Mouse (Mus musculus): Measurements from ENCODE around the gene B3galt4. TPM values are rescaled to one million over a fixed set of nuclear protein-coding genes. Genes with fewer than 3 reads are reported as not detected.

The B3galt4 gene
- total and polyA plus RNA-seq, 3 experiments = 2.2 to 2.9 TPM; not detected in 1

DNA sequence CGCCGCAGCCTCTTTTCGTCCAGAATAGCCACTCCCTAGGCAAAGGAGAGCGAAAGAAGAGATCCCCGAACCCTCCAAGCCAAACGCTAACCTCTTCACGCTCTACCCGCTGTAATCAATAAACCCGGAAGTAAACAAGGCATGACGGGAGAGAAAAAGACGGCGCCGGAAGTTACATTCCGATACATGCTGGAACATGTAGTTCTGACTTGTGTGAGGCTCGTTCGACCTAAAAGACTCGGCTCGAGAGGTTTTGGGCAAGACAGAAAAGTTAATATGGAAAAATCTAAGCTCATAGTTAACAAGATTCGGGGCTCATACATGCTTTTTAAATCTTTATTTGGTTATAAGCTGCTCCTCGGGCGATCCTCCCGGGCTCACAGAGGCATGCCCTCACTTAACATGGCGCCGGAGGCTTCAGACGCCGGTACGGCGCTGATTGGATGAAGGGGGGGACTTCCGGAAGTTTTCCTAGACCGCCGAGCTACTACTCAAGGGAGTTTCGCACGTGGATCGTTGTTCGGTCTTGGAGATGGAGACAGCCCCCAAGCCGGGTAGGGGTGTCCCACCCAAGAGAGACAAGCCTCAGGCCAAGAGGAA is 11.0 kb downstream of the B3galt4 start, which contains the start of the genes Pfdn6 and Wdr46 (continued):
- TF ChIP-seq CHD1 (IDR thresholded peaks at IDR 0.05; ENCODE audit: low read depth, low read length) (no peak), GATA1 (IDR thresholded peaks at IDR 0.05; ENCODE audit: low read depth, low read length) (0 out of 2 replicates have a peak, but pooled peaks have one; percentile 29), MAZ (IDR thresholded peaks at IDR 0.05; ENCODE audit: low read depth, low read length) (peak; percentile 83; the same call in 1 of the 2 replicates)

DNA sequence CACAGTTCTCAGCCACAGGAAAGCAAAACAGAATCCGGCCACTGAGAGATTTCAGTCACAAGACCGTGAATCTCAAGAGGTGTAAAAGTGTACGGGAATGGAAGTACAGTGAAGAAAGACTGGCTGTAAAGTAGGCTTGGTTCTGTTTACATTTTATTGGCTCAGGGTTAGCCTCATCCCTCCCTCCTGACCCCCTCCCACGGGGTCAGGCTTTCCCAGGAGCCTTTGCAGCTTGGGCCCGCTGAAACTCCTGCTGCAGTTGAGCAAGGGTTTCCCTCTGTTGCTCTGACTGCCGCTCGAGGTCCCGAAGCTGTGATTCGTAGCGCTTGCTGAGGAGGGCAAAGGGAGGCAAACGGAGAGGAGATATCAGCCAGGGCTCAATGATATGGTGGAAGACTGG is 12.5 kb downstream of the B3galt4 start:
- DNase-seq (ENCODE audit: low read depth, low spot score) = no peak
- Histone ChIP-seq H3K27me3 (ENCODE audit: control insufficient read depth in 1 of 2, insufficient read depth in 2 of 2, low read length in 2 of 2) (no peaks in the 10 kb centered on the region), H3K4me3 (ENCODE audit: control insufficient read depth in 1 of 2, insufficient read depth in 1 of 2, low read depth in 2 of 2, low read length in 2 of 2) (no peak overlapping the region), H3K9ac (ENCODE audit: control insufficient read depth, low read depth, low read length, poor library complexity, severe bottlenecking) (no peak overlapping the region), H3K4me1 (ENCODE audit: control insufficient read depth in 1 of 2, insufficient read depth in 2 of 2, low read length in 2 of 2) (peaks cover 0 to 3% of the 10 kb centered on the region in 2 experiments; a peak in 2 of 4 replicates), H3K36me3 (ENCODE audit: control insufficient read depth in 1 of 2, insufficient read depth in 2 of 2, low read length in 2 of 2) (no peaks in the 10 kb centered on the region; a peak in 1 of 4 replicates), H3K9me3 (replicated peaks; ENCODE audit: insufficient read depth, low read length) (no peaks in the 10 kb centered on the region), H3K79me2 (ENCODE audit: control insufficient read depth, insufficient read depth, low read length, poor library complexity) (peaks cover 27% of the 10 kb centered on the region), H3K27ac (ENCODE audit: control insufficient read depth, low read depth, low read length) (no peak overlapping the region)
- TF ChIP-seq MAFK (IDR thresholded peaks at IDR 0.05; ENCODE audit: borderline replicate concordance, low read depth, low read length) = no peak
- TF ChIP-seq POLR2A (IDR thresholded peaks at IDR 0.05; ENCODE audit: control insufficient read depth in 1 of 2, insufficient read depth in 1 of 2, low read depth in 1 of 2, low read length in 2 of 2, poor library complexity in 1 of 2) = peak in 1 of 2 experiments; percentile 35; a peak in 1 of 4 replicates

DNA sequence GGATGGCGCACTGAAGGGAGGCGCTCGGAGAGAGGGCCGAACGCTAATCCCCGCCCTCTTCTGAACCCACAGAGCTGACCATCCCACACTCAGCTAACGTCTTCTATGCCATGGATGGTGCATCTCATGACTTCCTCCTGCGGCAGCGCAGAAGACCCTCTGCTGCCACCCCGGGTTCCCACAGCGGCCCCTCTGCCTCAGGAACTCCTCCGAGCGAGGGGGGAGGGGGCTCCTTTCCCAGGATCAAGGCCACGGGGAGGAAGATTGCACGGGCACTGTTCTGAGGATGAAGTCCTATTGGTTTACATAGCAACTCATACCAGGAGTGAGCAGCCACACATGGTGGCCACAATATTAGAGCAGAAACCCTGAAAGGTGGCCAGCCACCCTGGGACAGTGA is 14.3 kb downstream of the B3galt4 start:
- no peaks in the 10 kb centered on the region for H3K36me3 ChIP-seq (ENCODE audit: control insufficient read depth in 1 of 2, insufficient read depth in 2 of 2, low read length in 2 of 2)

DNA sequence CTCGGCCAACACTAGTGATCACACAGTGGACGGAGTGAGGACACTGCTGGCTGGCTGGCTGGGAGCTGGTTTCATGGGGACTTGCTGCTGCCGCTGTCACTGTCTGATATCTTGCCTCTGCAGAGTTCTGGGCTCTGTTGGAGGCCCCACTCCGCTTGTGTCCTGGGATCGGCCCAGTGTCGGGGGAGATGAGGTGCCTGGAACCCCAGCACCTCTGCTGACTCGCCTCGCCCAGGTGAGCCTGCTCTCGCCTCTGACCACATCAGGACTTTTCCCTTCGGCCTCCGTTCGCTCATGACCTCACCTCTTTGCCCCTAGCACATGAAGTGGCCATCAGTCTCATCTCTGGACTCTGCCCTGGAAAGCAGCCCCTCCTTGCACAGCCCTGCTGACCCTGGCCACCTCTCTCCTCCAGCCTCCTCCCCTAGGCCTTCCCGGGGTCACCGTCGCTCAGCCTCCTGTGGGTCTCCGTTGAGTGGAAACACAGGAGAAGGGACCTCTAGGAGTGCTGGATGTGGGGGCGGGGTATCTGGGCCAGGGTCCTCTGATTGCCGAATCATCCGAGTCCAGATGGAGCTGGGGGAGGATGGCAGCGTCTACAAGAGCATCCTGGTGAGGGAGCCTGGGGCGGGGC is 15.7 kb downstream of the B3galt4 start:
- H3K36me3 ChIP-seq (ENCODE audit: control insufficient read depth in 1 of 2, insufficient read depth in 2 of 2, low read length in 2 of 2) = peaks cover 0 to 3% of the 10 kb centered on the region in 2 experiments; a peak in 2 of 4 replicates
- no peak overlapping the region for H3K27ac ChIP-seq (ENCODE audit: control insufficient read depth, low read depth, low read length)
- no peak for TF ChIP-seq CHD1 (IDR thresholded peaks at IDR 0.05; ENCODE audit: low read depth, low read length)
- no peak for TF ChIP-seq ZMIZ1 (IDR thresholded peaks at IDR 0.05; ENCODE audit: low read depth, low read length)
- no peak for TF ChIP-seq KAT2A (conservative IDR thresholded peaks at IDR 0.05; ENCODE audit: low read depth, low read length)
- no peak for TF ChIP-seq EP300 (IDR thresholded peaks at IDR 0.05; ENCODE audit: low read depth in 1 of 2, low read length in 2 of 2)
- TF ChIP-seq SMC3 (IDR thresholded peaks at IDR 0.05; ENCODE audit: low read depth, low read length) = no peak
- no peak for TF ChIP-seq ZKSCAN1 (IDR thresholded peaks at IDR 0.05; ENCODE audit: low read depth, low read length)
- TF ChIP-seq USF1 (IDR thresholded peaks at IDR 0.05; ENCODE audit: low read depth, low read length) = no peak
- TF ChIP-seq BHLHE40 (IDR thresholded peaks at IDR 0.05; ENCODE audit: borderline replicate concordance, low read depth, low read length) = no peak
- no peak for TF ChIP-seq NRF1 (IDR thresholded peaks at IDR 0.05; ENCODE audit: insufficient read depth, low read depth, low read length, poor library complexity, severe bottlenecking)
- no peak for TF ChIP-seq ZNF384 (IDR thresholded peaks at IDR 0.05; ENCODE audit: low read depth, low read length)
- TF ChIP-seq JUND (IDR thresholded peaks at IDR 0.05; ENCODE audit: low read depth, low read length) = no peak
- TF ChIP-seq POLR2AphosphoS5 (IDR thresholded peaks at IDR 0.05; ENCODE audit: borderline replicate concordance, low read depth, low read length) = no peak
- TF ChIP-seq POLR2A (IDR thresholded peaks at IDR 0.05; ENCODE audit: control insufficient read depth in 1 of 2, insufficient read depth in 1 of 2, low read depth in 1 of 2, low read length in 2 of 2, poor library complexity in 1 of 2) = no peak

More for the DNA sequence above, 14.3 kb downstream of the B3galt4 start:
- no peaks in the 10 kb centered on the region for H3K9me3 ChIP-seq (replicated peaks; ENCODE audit: insufficient read depth, low read length)
- H3K9ac ChIP-seq (ENCODE audit: control insufficient read depth, low read depth, low read length, poor library complexity, severe bottlenecking) = no peak overlapping the region
- peaks cover 0 to 2% of the 10 kb centered on the region in 2 experiments; a peak in 2 of 4 replicates for H3K4me1 ChIP-seq (ENCODE audit: control insufficient read depth in 1 of 2, insufficient read depth in 2 of 2, low read length in 2 of 2)
- DNase-seq (ENCODE audit: low read depth, low spot score) = no peak
- H3K27me3 ChIP-seq (ENCODE audit: control insufficient read depth in 1 of 2, insufficient read depth in 2 of 2, low read length in 2 of 2) = no peaks in the 10 kb centered on the region
- TF ChIP-seq ZNF384 (IDR thresholded peaks at IDR 0.05; ENCODE audit: low read depth, low read length) (no peak), MAFK (IDR thresholded peaks at IDR 0.05; ENCODE audit: borderline replicate concordance, low read depth, low read length) (no peak), JUND (IDR thresholded peaks at IDR 0.05; ENCODE audit: low read depth, low read length) (no peak), ELF1 (IDR thresholded peaks at IDR 0.05; ENCODE audit: low read depth, low read length) (no peak), CTCF (IDR thresholded peaks at IDR 0.05 in 2 of 3, conservative IDR thresholded peaks at IDR 0.05 in 1 of 3; ENCODE audit: control insufficient read depth in 1 of 3, insufficient read depth in 1 of 3, low read depth in 2 of 3, low read length in 3 of 3, poor library complexity in 1 of 3, severe bottlenecking in 1 of 3) (no peak), TCF12 (IDR thresholded peaks at IDR 0.05; ENCODE audit: low read depth, low read length) (no peak), TBP (IDR thresholded peaks at IDR 0.05; ENCODE audit: low read depth, low read length) (no peak), ZMIZ1 (IDR thresholded peaks at IDR 0.05; ENCODE audit: low read depth, low read length) (no peak), USF1 (IDR thresholded peaks at IDR 0.05; ENCODE audit: low read depth, low read length) (no peak), TAL1 (IDR thresholded peaks at IDR 0.05; ENCODE audit: low read length) (no peak), SMC3 (IDR thresholded peaks at IDR 0.05; ENCODE audit: low read depth, low read length) (no peak)
- no peak overlapping the region for H3K4me3 ChIP-seq (ENCODE audit: control insufficient read depth in 1 of 2, insufficient read depth in 1 of 2, low read depth in 2 of 2, low read length in 2 of 2)
- peaks cover 24% of the 10 kb centered on the region for H3K79me2 ChIP-seq (ENCODE audit: control insufficient read depth, insufficient read depth, low read length, poor library complexity)
- H3K27ac ChIP-seq (ENCODE audit: control insufficient read depth, low read depth, low read length) = no peak overlapping the region

More for the DNA sequence above, 15.7 kb downstream of the B3galt4 start:
- no peak overlapping the region for H3K4me3 ChIP-seq (ENCODE audit: control insufficient read depth in 1 of 2, insufficient read depth in 1 of 2, low read depth in 2 of 2, low read length in 2 of 2)
- H3K4me1 ChIP-seq (ENCODE audit: control insufficient read depth in 1 of 2, insufficient read depth in 2 of 2, low read length in 2 of 2) = peaks cover 0 to 7% of the 10 kb centered on the region in 2 experiments; a peak in 3 of 4 replicates
- peaks cover 13% of the 10 kb centered on the region for H3K79me2 ChIP-seq (ENCODE audit: control insufficient read depth, insufficient read depth, low read length, poor library complexity)
- DNase-seq (ENCODE audit: low read depth, low spot score) = no peak
- H3K9me3 ChIP-seq (replicated peaks; ENCODE audit: insufficient read depth, low read length) = no peaks in the 10 kb centered on the region
- H3K9ac ChIP-seq (ENCODE audit: control insufficient read depth, low read depth, low read length, poor library complexity, severe bottlenecking) = no peak overlapping the region
- H3K27me3 ChIP-seq (ENCODE audit: control insufficient read depth in 1 of 2, insufficient read depth in 2 of 2, low read length in 2 of 2) = no peaks in the 10 kb centered on the region
